Mouse (Mus musculus) megakaryocyte, embryonic 14.5 days (primary cell): Measurements from ENCODE around the gene Il10ra.

ENCODE experiments used
- FLI1 ChIP-seq: IDR thresholded peaks from 2 replicates; pipeline ENCODE4 v1.6.1; 2012; ENCODE audit warnings: low read length, inconsistent platforms, mixed read lengths
- GATA1 ChIP-seq: IDR thresholded peaks from 3 replicates; pipeline ENCODE4 v1.6.1; 2012; ENCODE audit warnings: mixed read lengths, low read length, inconsistent platforms, borderline replicate concordance

DNA sequence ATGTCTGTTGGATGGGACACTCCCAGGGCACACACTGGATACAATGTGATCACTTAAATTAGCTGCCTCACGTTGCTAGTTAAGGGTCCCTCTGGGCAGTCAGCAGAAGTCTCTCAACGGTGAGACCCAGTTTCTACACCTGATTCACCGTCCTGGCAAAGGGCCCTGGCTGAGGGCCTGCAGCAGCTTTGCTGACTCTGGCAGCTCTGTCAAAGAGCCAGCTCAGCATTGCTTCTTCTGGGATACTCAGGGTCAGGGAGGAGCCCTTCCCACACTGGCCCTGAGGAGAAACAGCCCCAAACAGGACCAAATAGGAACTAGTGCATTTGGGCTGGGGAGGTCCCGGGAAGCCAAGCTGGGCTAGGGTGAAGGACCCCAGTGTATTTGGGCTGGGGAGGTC lies 7.5 kb downstream of the Il10ra start:
- TF ChIP-seq GATA1 (no peak), FLI1 (no peak)
